Mouse (Mus musculus): ENCODE data around the gene Aoc1. TPM values are rescaled to one million over a fixed set of nuclear protein-coding genes. Genes with fewer than 3 reads are reported as not detected.

The Aoc1 gene
- polyA plus RNA-seq (2017; shearing (Covaris generic)), result not detected

DNA sequence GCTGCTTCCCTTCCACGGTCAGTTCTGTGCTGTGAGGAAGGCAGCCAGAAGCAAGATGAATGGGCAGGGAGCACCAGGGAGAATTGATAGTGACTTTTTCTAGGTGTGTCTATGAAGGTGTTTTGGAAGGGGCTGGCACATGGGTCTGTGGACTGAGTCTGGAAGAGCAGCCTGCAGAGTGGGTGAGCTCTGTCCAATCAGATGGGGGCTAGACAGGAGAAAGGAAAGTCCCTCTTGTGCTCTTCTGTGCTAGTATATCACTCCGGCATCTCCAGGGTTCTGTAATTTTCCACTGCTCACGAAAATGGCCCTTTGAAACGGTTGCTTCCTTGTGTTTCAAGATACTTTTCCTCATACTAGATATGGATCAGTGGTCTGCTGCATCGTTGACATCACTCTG lies at the start of gene Aoc1:
Aoc1 (plus strand) TSS at position 301 of the 400 bp plus-strand sequence.

GRCm38 (mm10) chr6:48840371-48840969 lies 32.2 kb upstream of the Aoc1 start, which contains the start of gene Tmem176a:
Gene Tmem176a, plus strand, starts transcription at chr6:48840919.

DNA sequence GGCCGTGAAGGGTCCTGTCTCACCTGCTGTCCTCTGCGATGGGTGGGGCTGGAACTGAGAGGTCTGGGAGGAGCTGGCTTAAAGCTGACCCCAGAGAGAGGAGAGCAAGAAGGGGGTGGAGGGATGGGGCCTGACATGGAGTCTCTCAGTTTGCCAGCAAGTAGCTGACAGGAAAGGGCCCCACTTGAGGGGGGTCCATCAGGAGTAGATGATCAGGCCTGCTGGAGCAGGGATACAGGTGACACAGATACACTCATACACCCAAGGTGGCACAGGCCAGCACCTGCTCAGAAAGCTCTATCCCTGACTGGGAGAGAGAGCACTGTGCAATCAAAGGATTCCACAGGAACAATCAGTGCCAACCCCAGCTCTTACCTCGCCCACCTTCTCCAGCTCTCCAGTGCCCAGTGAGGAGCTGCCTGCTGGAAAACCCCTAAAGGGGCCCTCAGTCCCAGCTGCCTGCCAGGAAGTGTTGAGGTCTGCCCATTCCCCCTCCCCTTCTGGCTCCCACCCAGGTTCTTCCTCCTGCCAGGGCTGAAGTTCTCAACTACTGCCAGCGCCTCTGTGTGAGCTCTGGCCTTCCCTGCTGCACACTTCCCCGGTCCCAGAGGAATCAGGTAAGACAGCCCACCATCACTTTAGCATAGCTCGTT lies 31.6 kb upstream of the Aoc1 start, which contains the start of gene Tmem176b:
Tmem176b (minus strand) TSS at position 524 of the 653 bp plus-strand sequence.

GRCm38 (mm10) chr6:48929595-48929994 lies 56.9 kb downstream of the Aoc1 start, which contains the start of gene 1600015I10Rik:
Gene 1600015I10Rik, plus strand, starts transcription at chr6:48929895.

Other genes starting within 250 kb of the Aoc1 start
- 4.3 TPM for gene AI854703, start 246.1 kb upstream of the Aoc1 start, polyA plus RNA-seq (2017; shearing (Covaris generic))
- gene Gimap8, start 225.7 kb upstream of the Aoc1 start, polyA plus RNA-seq (2017; shearing (Covaris generic)), result 154 TPM
- gene Gimap9, start 196.8 kb upstream of the Aoc1 start, polyA plus RNA-seq (2017; shearing (Covaris generic)), result 297 TPM
- gene Gimap4, start 188.3 kb upstream of the Aoc1 start, polyA plus RNA-seq (2017; shearing (Covaris generic)), result 1,429 TPM
- gene Gimap6, start 164.7 kb upstream of the Aoc1 start, polyA plus RNA-seq (2017; shearing (Covaris generic)), result 921 TPM
- gene Gm28053, start 154.3 kb upstream of the Aoc1 start, polyA plus RNA-seq (2017; shearing (Covaris generic)), result 25.5 TPM
- 299 TPM for gene Gimap7, start 154.3 kb upstream of the Aoc1 start, polyA plus RNA-seq (2017; shearing (Covaris generic))
- 563 TPM for gene Gimap1, start 133.8 kb upstream of the Aoc1 start, polyA plus RNA-seq (2017; shearing (Covaris generic))
- gene Gimap5, start 126.7 kb upstream of the Aoc1 start, polyA plus RNA-seq (2017; shearing (Covaris generic)), result 207 TPM
- 2,001 TPM for gene Gimap3, start 102.0 kb upstream of the Aoc1 start, polyA plus RNA-seq (2017; shearing (Covaris generic))
- gene Tmem176a, start 32.0 kb upstream of the Aoc1 start, polyA plus RNA-seq (2017; shearing (Covaris generic)), result 5.5 TPM
- 8.6 TPM for gene Tmem176b, start 31.4 kb upstream of the Aoc1 start, polyA plus RNA-seq (2017; shearing (Covaris generic))
- not detected for gene 1600015I10Rik, start 57.0 kb downstream of the Aoc1 start, polyA plus RNA-seq (2017; shearing (Covaris generic))
- not detected for gene Doxl2, start 102.1 kb downstream of the Aoc1 start, polyA plus RNA-seq (2017; shearing (Covaris generic))
- gene Svs1, start 114.0 kb downstream of the Aoc1 start, polyA plus RNA-seq (2017; shearing (Covaris generic)), result not detected
- gene Gpnmb, start 163.7 kb downstream of the Aoc1 start, polyA plus RNA-seq (2017; shearing (Covaris generic)), result 1.2 TPM
- 65.2 TPM for gene Malsu1, start 200.9 kb downstream of the Aoc1 start, polyA plus RNA-seq (2017; shearing (Covaris generic))

Data from CD4-positive, CD25-positive, alpha-beta regulatory T cell (primary cell).